Mouse (Mus musculus): ENCODE measurements around the gene Itga8.

Gene Itga8

GRCm38 (mm10) chr2:12301431-12302170, at the start of gene Itga8:
Gene Itga8, minus strand, starts transcription at chr2:12301922.
- DNase-seq (ENCODE audit: extremely low spot score, low read depth, low spot score), result peak; percentile 63

- no peak for DNase-seq (ENCODE audit: extremely low spot score, low read depth, low spot score)
Observed at GRCm38 (mm10) chr2:12348914-12349313, 47.2 kb upstream of the Itga8 start.

GRCm38 (mm10) chr2:12331962-12332361, 30.2 kb upstream of the Itga8 start:
- DNase-seq (ENCODE audit: extremely low spot score, low read depth, low spot score), result no peak

GRCm38 (mm10) chr2:12329620-12330019, 27.9 kb upstream of the Itga8 start:
- DNase-seq (ENCODE audit: extremely low spot score, low read depth, low spot score), result no peak

GRCm38 (mm10) chr2:12329068-12329407, 27.3 kb upstream of the Itga8 start:
- no peak for DNase-seq (ENCODE audit: extremely low spot score, low read depth, low spot score)

GRCm38 (mm10) chr2:12328355-12329067, 26.8 kb upstream of the Itga8 start:
- DNase-seq (ENCODE audit: extremely low spot score, low read depth, low spot score), result no peak

- DNase-seq (ENCODE audit: extremely low spot score, low read depth, low spot score), result no peak
Observed at GRCm38 (mm10) chr2:12327691-12328354, 26.1 kb upstream of the Itga8 start.

- DNase-seq (ENCODE audit: extremely low spot score, low read depth, low spot score), result no peak
Observed at GRCm38 (mm10) chr2:12327216-12327615, 25.5 kb upstream of the Itga8 start.

GRCm38 (mm10) chr2:12325868-12326267, 24.1 kb upstream of the Itga8 start:
- no peak for DNase-seq (ENCODE audit: extremely low spot score, low read depth, low spot score)

- DNase-seq (ENCODE audit: extremely low spot score, low read depth, low spot score), result no peak
Observed at GRCm38 (mm10) chr2:12325417-12325816, 23.7 kb upstream of the Itga8 start.

- DNase-seq (ENCODE audit: extremely low spot score, low read depth, low spot score), result no peak
Observed at GRCm38 (mm10) chr2:12320914-12321313, 19.2 kb upstream of the Itga8 start.

GRCm38 (mm10) chr2:12318715-12319114, 17.0 kb upstream of the Itga8 start:
- no peak for DNase-seq (ENCODE audit: extremely low spot score, low read depth, low spot score)

- no peak for DNase-seq (ENCODE audit: extremely low spot score, low read depth, low spot score)
Observed at GRCm38 (mm10) chr2:12318036-12318435, 16.3 kb upstream of the Itga8 start.

GRCm38 (mm10) chr2:12317343-12317742, 15.6 kb upstream of the Itga8 start:
- no peak for DNase-seq (ENCODE audit: extremely low spot score, low read depth, low spot score)

- DNase-seq (ENCODE audit: extremely low spot score, low read depth, low spot score), result no peak
Observed at GRCm38 (mm10) chr2:12316361-12316760, 14.6 kb upstream of the Itga8 start.

GRCm38 (mm10) chr2:12314028-12314427, 12.3 kb upstream of the Itga8 start:
- DNase-seq (ENCODE audit: extremely low spot score, low read depth, low spot score), result no peak

- no peak for DNase-seq (ENCODE audit: extremely low spot score, low read depth, low spot score)
Observed at GRCm38 (mm10) chr2:12308466-12308865, 6.7 kb upstream of the Itga8 start.

GRCm38 (mm10) chr2:12307311-12307710, 5.6 kb upstream of the Itga8 start:
- DNase-seq (ENCODE audit: extremely low spot score, low read depth, low spot score), result no peak

- no peak for DNase-seq (ENCODE audit: extremely low spot score, low read depth, low spot score)
Observed at GRCm38 (mm10) chr2:12305064-12305650, 3.4 kb upstream of the Itga8 start.

- no peak for DNase-seq (ENCODE audit: extremely low spot score, low read depth, low spot score)
Observed at GRCm38 (mm10) chr2:12300449-12301228, 1.1 kb downstream of the Itga8 start.

GRCm38 (mm10) chr2:12297287-12297686, 4.4 kb downstream of the Itga8 start:
- DNase-seq (ENCODE audit: extremely low spot score, low read depth, low spot score), result no peak

All from hindlimb bud, embryonic 11.5 days (tissue).